Mouse (Mus musculus): ENCODE results near the gene Gne.

GRCm38 (mm10) chr4:44104195-44104917, 20.4 kb upstream of the Gne start:
- TF ChIP-seq POLR2A (IDR thresholded peaks at IDR 0.05; ENCODE audit: control insufficient read depth, low read depth, low read length) (no peak), CTCF (IDR thresholded peaks at IDR 0.05; ENCODE audit: control insufficient read depth, insufficient read depth, insufficient replicate concordance, low read depth, low read length) (no peak)
